Comparison of ENCODE assay signal across 27 mouse cellular contexts in the genomic region with DNA sequence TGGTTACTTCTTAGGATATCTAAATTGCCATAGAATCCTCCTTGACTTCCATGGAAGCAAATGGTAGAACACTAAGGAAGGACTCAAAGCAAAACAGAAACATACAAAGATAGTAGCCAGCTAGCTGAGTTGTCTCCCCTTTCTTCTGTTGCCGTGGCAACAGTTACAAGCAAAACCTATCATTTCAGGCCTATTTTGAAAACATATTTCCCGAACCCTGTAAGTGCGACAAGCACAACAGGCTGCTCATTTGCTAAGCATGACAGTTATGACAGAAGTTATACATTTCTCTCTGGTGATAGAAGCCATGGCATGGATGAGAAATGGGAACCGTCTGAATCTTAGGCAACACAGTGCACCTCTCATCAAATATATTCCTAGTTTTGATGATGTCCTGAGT.
DNase-seq lines count a peak whose midpoint lies in the region; ATAC-seq and TF ChIP-seq lines count a peak whose summit lies in the region.
"Had no signal": no experiment of that assay in that cellular context is flagged by ENCODE, and none has a peak within 500 bp of the region (broad histone marks: within the 10 kb centered on the region; RNA-seq: fewer than 3 reads in every experiment).

No protein-coding gene starts in this region.

- no peaks in the 10 kb centered on the region for H3K9me3 ChIP-seq in forebrain, postnatal 0 days (ENCODE audit: low read length)
- no peaks in the 10 kb centered on the region for H3K9me3 ChIP-seq in forebrain, embryonic 13.5 days (replicated peaks)
- H3K9me3 ChIP-seq in midbrain, embryonic 14.5 days (ENCODE audit: control insufficient read depth, low read length) = no peaks in the 10 kb centered on the region
- H3K9me3 ChIP-seq in midbrain, embryonic 15.5 days = no peaks in the 10 kb centered on the region
- H3K9me3 ChIP-seq: forebrain, embryonic 10.5 days; G1E; heart, embryonic 10.5 days; heart, embryonic 13.5 days; hindbrain, embryonic 12.5 days; hindbrain, embryonic 15.5 days; intestine, embryonic 15.5 days had no signal

- no peaks in the 10 kb centered on the region for H3K36me3 ChIP-seq in forebrain, postnatal 0 days (ENCODE audit: insufficient read depth)
- no peaks in the 10 kb centered on the region for H3K36me3 ChIP-seq in forebrain, embryonic 13.5 days (ENCODE audit: poor library complexity, severe bottlenecking)
- no peaks in the 10 kb centered on the region for H3K36me3 ChIP-seq in midbrain, embryonic 14.5 days (ENCODE audit: control insufficient read depth, insufficient read depth, low read length)
- H3K36me3 ChIP-seq in midbrain, embryonic 15.5 days (replicated peaks) = no peaks in the 10 kb centered on the region
- H3K36me3 ChIP-seq: forebrain, embryonic 10.5 days; G1E; heart, embryonic 10.5 days; heart, embryonic 13.5 days; hindbrain, embryonic 12.5 days; hindbrain, embryonic 15.5 days; intestine, embryonic 15.5 days had no signal

- ATAC-seq in forebrain, postnatal 0 days = peak; percentile 86
- no peak for ATAC-seq in forebrain, embryonic 13.5 days
- ATAC-seq in midbrain, embryonic 14.5 days (ENCODE audit: low FRiP score, low TSS enrichment) = no peak
- no peak; the same call in 1 of the 2 replicates for ATAC-seq in midbrain, embryonic 15.5 days (replicated peaks)
- ATAC-seq: forebrain, embryonic 16.5 days; intestine, embryonic 15.5 days; Patski had no signal

- no peak for TF ChIP-seq POLR2A in brain, embryonic 14.5 days (IDR thresholded peaks at IDR 0.05; ENCODE audit: borderline replicate concordance, extremely low read depth, insufficient read depth, insufficient read length, poor library complexity, severe bottlenecking)

- TF ChIP-seq CTCF in forebrain, postnatal 0 days (IDR thresholded peaks at IDR 0.05; ENCODE audit: low read depth) = no peak
- TF ChIP-seq CTCF in brain, embryonic 14.5 days (IDR thresholded peaks at IDR 0.05; ENCODE audit: borderline replicate concordance, extremely low read depth, insufficient read depth, insufficient read length) = no peak

- DNase-seq in forebrain, postnatal 0 days = peak; percentile 56
- DNase-seq in midbrain, embryonic 14.5 days = peak; percentile 34
- DNase-seq in brain, embryonic 14.5 days (ENCODE audit: low read depth) = peak; percentile 32
- no peak for DNase-seq in adrenal gland, postnatal 25 days
- DNase-seq: adrenal gland, postnatal 10 days; B cell, adult 2 months; cerebellum, adult 18-20 months; cerebellum, adult 9-10 months; cerebellum, postnatal 14 days; gastrocnemius, postnatal 10 days; gastrocnemius, postnatal 36 days; heart, adult 2 months; heart, postnatal 14 days; heart, postnatal 4 days; kidney, adult 11 months had no signal

- no peak overlapping the region for H3K4me3 ChIP-seq in forebrain, postnatal 0 days (ENCODE audit: low read depth, low read length)
- H3K4me3 ChIP-seq in forebrain, embryonic 13.5 days = no peak overlapping the region
- H3K4me3 ChIP-seq in midbrain, embryonic 14.5 days (replicated peaks; ENCODE audit: low read depth, low read length) = no peak overlapping the region
- H3K4me3 ChIP-seq in midbrain, embryonic 15.5 days = no peak overlapping the region
- H3K4me3 ChIP-seq: forebrain, embryonic 10.5 days; heart, adult 2 months; heart, embryonic 10.5 days; heart, embryonic 13.5 days; hindbrain, embryonic 12.5 days; hindbrain, embryonic 15.5 days; intestine, embryonic 15.5 days had no signal

- 58% methylated on average over 4 of the region's 4 CpGs for WGBS in forebrain, postnatal 0 days
- 90% methylated on average over 4 of the region's 4 CpGs for WGBS in forebrain, embryonic 13.5 days
- WGBS in midbrain, embryonic 14.5 days = 83% methylated on average over 4 of the region's 4 CpGs
- 75% methylated on average over 4 of the region's 4 CpGs for WGBS in midbrain, embryonic 15.5 days

- H3K4me2 ChIP-seq in forebrain, postnatal 0 days (ENCODE audit: low read depth) = no peak overlapping the region
- H3K4me2 ChIP-seq in forebrain, embryonic 13.5 days = no peak overlapping the region
- H3K4me2 ChIP-seq in midbrain, embryonic 14.5 days (ENCODE audit: low read length) = no peak overlapping the region
- no peak overlapping the region for H3K4me2 ChIP-seq in midbrain, embryonic 15.5 days
- H3K4me2 ChIP-seq: heart, embryonic 13.5 days; hindbrain, embryonic 12.5 days; hindbrain, embryonic 15.5 days; intestine, embryonic 15.5 days had no signal

- H3K27me3 ChIP-seq in forebrain, postnatal 0 days (ENCODE audit: insufficient read depth, low read length) = no peaks in the 10 kb centered on the region
- H3K27me3 ChIP-seq in forebrain, embryonic 13.5 days = no peaks in the 10 kb centered on the region
- H3K27me3 ChIP-seq in midbrain, embryonic 14.5 days (ENCODE audit: control insufficient read depth, insufficient read depth, low read length) = no peaks in the 10 kb centered on the region
- H3K27me3 ChIP-seq in midbrain, embryonic 15.5 days (replicated peaks) = no peaks in the 10 kb centered on the region
- H3K27me3 ChIP-seq: CH12.LX; heart, embryonic 13.5 days; hindbrain, embryonic 12.5 days; hindbrain, embryonic 15.5 days; intestine, embryonic 15.5 days; Patski had no signal

- H3K9ac ChIP-seq in forebrain, postnatal 0 days = no peak overlapping the region
- H3K9ac ChIP-seq in forebrain, embryonic 13.5 days = no peak overlapping the region
- no peak overlapping the region for H3K9ac ChIP-seq in midbrain, embryonic 14.5 days (replicated peaks; ENCODE audit: low read length)
- no peak overlapping the region for H3K9ac ChIP-seq in midbrain, embryonic 15.5 days
- H3K9ac ChIP-seq: heart, embryonic 13.5 days; hindbrain, embryonic 12.5 days; hindbrain, embryonic 15.5 days; intestine, embryonic 15.5 days had no signal

- H3K27ac ChIP-seq in forebrain, postnatal 0 days (ENCODE audit: low read depth, low read length) = no peak overlapping the region
- H3K27ac ChIP-seq in forebrain, embryonic 13.5 days = no peak overlapping the region
- H3K27ac ChIP-seq in midbrain, embryonic 14.5 days (replicated peaks; ENCODE audit: low read depth, low read length) = no peak overlapping the region
- no peak overlapping the region for H3K27ac ChIP-seq in midbrain, embryonic 15.5 days
- H3K27ac ChIP-seq: forebrain, embryonic 10.5 days; heart, adult 2 months; heart, embryonic 10.5 days; heart, embryonic 13.5 days; hindbrain, embryonic 12.5 days; hindbrain, embryonic 15.5 days; intestine, embryonic 15.5 days had no signal

- no peaks in the 10 kb centered on the region for H3K4me1 ChIP-seq in forebrain, postnatal 0 days (ENCODE audit: insufficient read depth)
- H3K4me1 ChIP-seq in forebrain, embryonic 13.5 days = no peaks in the 10 kb centered on the region
- no peaks in the 10 kb centered on the region for H3K4me1 ChIP-seq in midbrain, embryonic 14.5 days (ENCODE audit: control insufficient read depth, insufficient read depth, low read length)
- no peaks in the 10 kb centered on the region for H3K4me1 ChIP-seq in midbrain, embryonic 15.5 days
- H3K4me1 ChIP-seq: forebrain, embryonic 10.5 days; heart, embryonic 10.5 days; heart, embryonic 13.5 days; hindbrain, embryonic 12.5 days; hindbrain, embryonic 15.5 days; intestine, embryonic 15.5 days had no signal
